Mouse (Mus musculus) testis, adult 2 months (tissue): ENCODE measurements around the gene Wnt2. TPM values are rescaled to one million over a fixed set of nuclear protein-coding genes. Genes with fewer than 3 reads are reported as not detected.

ENCODE experiments used
- H3K27ac ChIP-seq: fragments of 200-500 bp; 2 replicates; pipeline ENCODE4 v1.5.1; 2012; ENCODE audit warnings: low read depth, low read length; ENCODE audit not compliant: control insufficient read depth, insufficient read depth
- H3K27me3 ChIP-seq: fragments of 200-500 bp; 2 replicates; pipeline ENCODE4 v1.6.1; 2012; ENCODE audit warnings: mild to moderate bottlenecking, low read length, moderate library complexity; ENCODE audit not compliant: control insufficient read depth, insufficient read depth
- H3K36me3 ChIP-seq: fragments of 200-500 bp; 2 replicates; pipeline ENCODE4 v1.6.1; 2012; ENCODE audit warnings: mild to moderate bottlenecking, low read length; ENCODE audit not compliant: control insufficient read depth, insufficient read depth
- H3K4me1 ChIP-seq: fragments of 200-500 bp; 2 replicates; pipeline ENCODE4 v1.6.1; 2012; ENCODE audit warnings: low read length; ENCODE audit not compliant: control insufficient read depth, insufficient read depth
- H3K4me3 ChIP-seq: fragments of 200-500 bp; 2 replicates; pipeline ENCODE4 v1.5.1; 2012; ENCODE audit warnings: low read depth, mild to moderate bottlenecking, low read length, moderate library complexity, mixed read lengths; ENCODE audit not compliant: control insufficient read depth
- CTCF ChIP-seq: fragments of 200-500 bp; IDR thresholded peaks from 2 replicates; pipeline ENCODE4 v1.5.1; 2012; ENCODE audit warnings: low read depth, mild to moderate bottlenecking, inconsistent platforms, low read length, moderate library complexity; ENCODE audit not compliant: control insufficient read depth, insufficient read depth, insufficient replicate concordance
- POLR2A ChIP-seq: fragments of 200-500 bp; IDR thresholded peaks from 2 replicates; pipeline ENCODE4 v1.6.1; 2012; ENCODE audit warnings: low read depth, mild to moderate bottlenecking, inconsistent platforms, low read length, moderate library complexity; ENCODE audit not compliant: control insufficient read depth
- polyA plus RNA-seq: library from polyadenylated mRNA; depleted of rRNA; stranded (reverse); fragments of >200 nt; gene quantifications from 2 replicates; pipeline ENCODE4 v1.2.3, GENCODE M21; 2012

Gene Wnt2
- polyA plus RNA-seq, 1 experiment, result 2.2 TPM

GRCm38 (mm10) chr6:18002065-18002464, 28.3 kb downstream of the Wnt2 start:
- Histone ChIP-seq H3K4me3 (no peak overlapping the region), H3K36me3 (no peaks in the 10 kb centered on the region)
- no peak for TF ChIP-seq POLR2A
- TF ChIP-seq CTCF, result no peak

GRCm38 (mm10) chr6:17998497-17998896, 31.9 kb downstream of the Wnt2 start:
- TF ChIP-seq CTCF (no peak), POLR2A (no peak)
- Histone ChIP-seq H3K27ac (no peak overlapping the region), H3K4me1 (no peaks in the 10 kb centered on the region), H3K36me3 (no peaks in the 10 kb centered on the region), H3K27me3 (no peaks in the 10 kb centered on the region), H3K4me3 (no peak overlapping the region)

More at GRCm38 (mm10) chr6:18002065-18002464, 28.3 kb downstream of the Wnt2 start:
- Histone ChIP-seq H3K4me1 (no peaks in the 10 kb centered on the region), H3K27ac (no peak overlapping the region), H3K27me3 (no peaks in the 10 kb centered on the region)

GRCm38 (mm10) chr6:17994956-17995790, 35.2 kb downstream of the Wnt2 start:
- Histone ChIP-seq H3K4me3 (no peak overlapping the region), H3K36me3 (no peaks in the 10 kb centered on the region), H3K4me1 (no peaks in the 10 kb centered on the region), H3K27ac (no peak overlapping the region), H3K27me3 (no peaks in the 10 kb centered on the region)
- TF ChIP-seq POLR2A, result no peak
- no peak for TF ChIP-seq CTCF

- H3K4me3 ChIP-seq, result no peak overlapping the region
- no peaks in the 10 kb centered on the region for H3K36me3 ChIP-seq
- no peaks in the 10 kb centered on the region for H3K27me3 ChIP-seq
- TF ChIP-seq CTCF (no peak), POLR2A (no peak)
- no peaks in the 10 kb centered on the region for H3K4me1 ChIP-seq
- H3K27ac ChIP-seq, result no peak overlapping the region
Measured at GRCm38 (mm10) chr6:17991625-17992024, 38.8 kb downstream of the Wnt2 start.

- Histone ChIP-seq H3K27me3 (no peaks in the 10 kb centered on the region), H3K27ac (no peak overlapping the region), H3K4me3 (no peak overlapping the region), H3K36me3 (no peaks in the 10 kb centered on the region), H3K4me1 (no peaks in the 10 kb centered on the region)
- TF ChIP-seq CTCF (no peak), POLR2A (no peak)
Measured at GRCm38 (mm10) chr6:17990173-17991028, 40.0 kb downstream of the Wnt2 start.

GRCm38 (mm10) chr6:17979361-17979760, 51.0 kb downstream of the Wnt2 start:
- no peak for TF ChIP-seq CTCF
- TF ChIP-seq POLR2A, result no peak
- no peaks in the 10 kb centered on the region for H3K36me3 ChIP-seq
- no peaks in the 10 kb centered on the region for H3K4me1 ChIP-seq
- H3K27me3 ChIP-seq, result no peaks in the 10 kb centered on the region
- H3K4me3 ChIP-seq, result no peak overlapping the region
- H3K27ac ChIP-seq, result no peak overlapping the region

- Histone ChIP-seq H3K4me1 (no peaks in the 10 kb centered on the region), H3K4me3 (no peak overlapping the region), H3K27ac (no peak overlapping the region), H3K36me3 (no peaks in the 10 kb centered on the region), H3K27me3 (no peaks in the 10 kb centered on the region)
- no peak for TF ChIP-seq CTCF
- TF ChIP-seq POLR2A, result no peak
Measured at GRCm38 (mm10) chr6:17978881-17979280, 51.5 kb downstream of the Wnt2 start.
